Comparison of ENCODE assay signal across 11 mouse cellular contexts in the genomic region with DNA sequence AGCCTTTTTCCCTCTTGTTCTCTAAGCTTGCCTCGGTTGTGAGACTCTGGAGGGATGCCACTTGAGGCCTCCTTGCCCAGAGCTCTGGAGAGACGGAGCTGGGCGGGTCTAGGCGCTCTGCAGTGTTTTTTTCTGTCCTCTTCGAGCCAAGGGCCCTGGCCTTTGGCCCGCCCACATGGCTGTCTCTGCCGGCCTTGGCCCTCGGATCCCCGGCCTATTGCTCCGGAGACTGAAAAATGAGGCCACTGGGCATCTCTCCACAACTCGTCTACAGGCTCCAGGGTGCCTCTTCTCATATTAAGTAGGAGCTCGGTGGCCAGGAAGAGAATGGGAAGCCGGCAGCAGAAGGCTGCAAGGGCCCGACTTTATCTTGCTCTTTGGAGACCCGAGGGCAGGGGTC. TPM values are rescaled to one million over a fixed set of nuclear protein-coding genes. Genes with fewer than 3 reads are reported as not detected.
DNase-seq lines count a peak whose midpoint lies in the region; ATAC-seq lines count a peak whose summit lies in the region.
"Had no signal": no experiment of that assay in that cellular context is flagged by ENCODE, and none has a peak within 500 bp of the region (broad histone marks: within the 10 kb centered on the region; RNA-seq: fewer than 3 reads in every experiment).

No protein-coding gene starts in this region.

- peak overlapping the region; percentile 73 for H3K27ac ChIP-seq in lung, embryonic 16.5 days (ENCODE audit: low read length)

- no peaks in the 10 kb centered on the region for H3K36me3 ChIP-seq in lung, embryonic 16.5 days (ENCODE audit: control insufficient read depth, insufficient read depth, low read length)

- H3K4me2 ChIP-seq in lung, embryonic 16.5 days (ENCODE audit: low read depth, low read length): peak overlapping the region; percentile 79

- 7% methylated on average over 15 of the region's 15 CpGs for WGBS in lung, embryonic 16.5 days

- H3K4me1 ChIP-seq in lung, embryonic 16.5 days (replicated peaks; ENCODE audit: control insufficient read depth, insufficient read depth, low read length): peaks cover 7% of the 10 kb centered on the region

- no peaks in the 10 kb centered on the region for H3K9me3 ChIP-seq in lung, embryonic 16.5 days (ENCODE audit: control insufficient read depth, low read length)

- H3K4me3 ChIP-seq in lung, embryonic 16.5 days (ENCODE audit: low read length): peak overlapping the region; percentile 58

- intact Hi-C loops in heart, postnatal 14 days (cut with DNase I): loop anchor here (5.0 kb wide), 3 partner anchors 250 to 560 kb away; no protein-coding TSS in a partner anchor

- H3K9ac ChIP-seq in lung, embryonic 16.5 days (ENCODE audit: low read length): peak overlapping the region; percentile 64

- ATAC-seq in lung, embryonic 16.5 days (ENCODE audit: low read depth): peak; percentile 18; the same call in 1 of the 2 replicates

- peak; percentile 51 for DNase-seq in embryo, embryonic 10 days (ENCODE audit: low spot score)
- no peak for DNase-seq in embryo, embryonic 10.5 days (ENCODE audit: low spot score)
- DNase-seq in adrenal gland, postnatal 10 days: peak; percentile 91
- peak; percentile 87 for DNase-seq in kidney, adult 18-20 months
- DNase-seq in thymus, postnatal 10 days (ENCODE audit: low spot score in 2 of 2): no peak
- no peak for DNase-seq in heart, postnatal 14 days
- no peak for DNase-seq in ovary, adult 18-20 months (ENCODE audit: low spot score)
- DNase-seq: B cell, adult 2 months; thymus, postnatal 25 days had no signal

- H3K27me3 ChIP-seq in lung, embryonic 16.5 days (ENCODE audit: control insufficient read depth, insufficient read depth, low read depth, low read length): peaks cover 73% of the 10 kb centered on the region

RNA-seq across cellular contexts. Expression of a gene that starts 1.3 kb away (rescaled TPM):
- 10 to 100 TPM; 12.1 to 17.1 TPM for total RNA-seq in adrenal gland, postnatal 10 days (2021)
- 39.2 and 46.6 TPM in 2 replicates for polyA plus RNA-seq in lung, embryonic 16.5 days (2015; fragmentation: Nextera tagmentation; extraction: Ambion mirVana)
- total RNA-seq in heart, postnatal 14 days (2021): under 1 TPM; 0.19 to 0.22 TPM
- polyA plus RNA-seq: cortical plate, adult 2 months had no signal

RNA-seq across cellular contexts. Expression of a gene that starts 9.6 kb away (rescaled TPM):
- total RNA-seq in adrenal gland, postnatal 10 days (2021): 10 to 100 TPM; 23.6 to 29.8 TPM
- 8.8 and 11.6 TPM in 2 replicates for polyA plus RNA-seq in lung, embryonic 16.5 days (2015; fragmentation: Nextera tagmentation; extraction: Ambion mirVana)
- not detected for total RNA-seq in heart, postnatal 14 days (2021)
- polyA plus RNA-seq: cortical plate, adult 2 months had no signal

RNA-seq across cellular contexts. Expression of a gene that starts 15.4 kb away (rescaled TPM):
- 10 to 100 TPM; 27.3 to 27.7 TPM for total RNA-seq in adrenal gland, postnatal 10 days (2021)
- polyA plus RNA-seq in lung, embryonic 16.5 days (2015; fragmentation: Nextera tagmentation; extraction: Ambion mirVana): 2.2 and 3.2 TPM in 2 replicates
- not detected for total RNA-seq in heart, postnatal 14 days (2021)
- polyA plus RNA-seq: cortical plate, adult 2 months had no signal

RNA-seq across cellular contexts. Expression of a gene that starts 16.2 kb away (rescaled TPM):
- total RNA-seq in adrenal gland, postnatal 10 days (2021): 10 to 100 TPM in 1 of 2 experiments, 1 to 10 TPM in 1; 8.4 to 15.9 TPM
- polyA plus RNA-seq in lung, embryonic 16.5 days (2015; fragmentation: Nextera tagmentation; extraction: Ambion mirVana): 3.4 TPM in 2 replicates
- 1 to 10 TPM; 1.0 to 1.3 TPM for total RNA-seq in heart, postnatal 14 days (2021)
- polyA plus RNA-seq: cortical plate, adult 2 months had no signal

RNA-seq across cellular contexts. Expression of a gene that starts 20.1 kb away (rescaled TPM):
- total RNA-seq in adrenal gland, postnatal 10 days (2021): 10 to 100 TPM; 38.5 to 44.0 TPM
- 0.33 and 0.79 TPM in 2 replicates for polyA plus RNA-seq in lung, embryonic 16.5 days (2015; fragmentation: Nextera tagmentation; extraction: Ambion mirVana)
- total RNA-seq in heart, postnatal 14 days (2021): not detected
- polyA plus RNA-seq: cortical plate, adult 2 months had no signal

Comparison
In these comparisons a context has a peak if more than half of its experiments do, and no peak if none do; other contexts are left out.
1. DNase-seq: peak in embryo, embryonic 10 days (single experiment), adrenal gland, postnatal 10 days (single experiment) and kidney, adult 18-20 months (single experiment); none in embryo, embryonic 10.5 days (single experiment), thymus, postnatal 10 days (0 of 2), heart, postnatal 14 days (0 of 2) and ovary, adult 18-20 months (single experiment).
2. RNA of a gene that starts 1.3 kb away (total RNA-seq): 12.1 to 17.1 TPM in adrenal gland, postnatal 10 days; 0.19 to 0.22 TPM in heart, postnatal 14 days; every median in the first group is over 10 times any median in the second.
3. RNA of a gene that starts 9.6 kb away (total RNA-seq): 23.6 to 29.8 TPM in adrenal gland, postnatal 10 days; not detected in heart, postnatal 14 days; every median in the first group is over 10 times any median in the second.
4. RNA of a gene that starts 15.4 kb away (total RNA-seq): 27.3 to 27.7 TPM in adrenal gland, postnatal 10 days; not detected in heart, postnatal 14 days; every median in the first group is over 10 times any median in the second.